Mouse (Mus musculus): Measurements from ENCODE around the gene Adamts3.

DNA sequence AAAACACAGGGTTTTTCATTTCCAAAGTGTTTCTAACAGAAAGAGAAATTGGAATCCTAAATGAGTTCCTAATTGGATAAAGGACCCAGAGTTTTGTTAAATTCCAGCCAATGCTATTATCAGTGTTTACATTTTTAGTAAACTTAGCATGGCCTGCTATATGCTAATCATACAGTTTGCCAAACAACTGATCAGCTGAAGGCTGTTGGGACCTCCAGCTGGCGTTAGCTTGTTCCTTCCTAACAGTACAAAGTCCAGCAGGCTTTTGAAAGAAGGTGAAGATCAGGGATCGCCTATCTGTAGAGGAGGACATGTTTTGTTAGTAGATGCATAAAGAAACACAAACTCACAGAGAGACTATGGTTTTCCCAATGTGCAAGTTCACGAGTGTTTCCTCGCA, 173.7 kb downstream of the Adamts3 start:
- TF ChIP-seq CTCF (IDR thresholded peaks at IDR 0.05; ENCODE audit: low read depth) (no peak), EP300 (IDR thresholded peaks at IDR 0.05; ENCODE audit: low read depth) (no peak)

Measured in liver, embryonic 14.5 days (tissue).